Mouse (Mus musculus) CH12.LX (cell line): ENCODE results near the gene Catsper1. TPM values are rescaled to one million over a fixed set of nuclear protein-coding genes. Genes with fewer than 3 reads are reported as not detected.

Experiments used
- DNase-seq: peaks from one replicate; pipeline ENCODE4 v3.0.0-alpha.2; 2013; ENCODE audit errors: extremely low read depth
- H3K27ac ChIP-seq: 2 replicates; pipeline ENCODE4 v1.5.1; 2012; ENCODE audit warnings: low read depth, mild to moderate bottlenecking, control low read depth, moderate library complexity; ENCODE audit not compliant: insufficient read depth
- H3K27me3 ChIP-seq: replicated peaks from 2 replicates; pipeline ENCODE3; 2012; ENCODE audit warnings: inconsistent platforms
- H3K36me3 ChIP-seq, 2 experiments: replicated peaks in 1 of 2; 2 replicates each; pipeline versions ENCODE3 to v1.6.1; 2012; ENCODE audit warnings: inconsistent platforms in 1 of 2, low read length in 1 of 2, mild to moderate bottlenecking in 1 of 2, mixed read lengths in 1 of 2, moderate library complexity in 1 of 2; ENCODE audit not compliant: control insufficient read depth in 1 of 2, insufficient read depth in 1 of 2
- H3K4me1 ChIP-seq, 2 experiments: 2 replicates each; pipeline ENCODE4 v1.6.1; 2012; ENCODE audit warnings: inconsistent platforms in 1 of 2, moderate library complexity in 1 of 2; ENCODE audit not compliant: insufficient read depth in 2 of 2, control insufficient read depth in 1 of 2
- H3K4me2 ChIP-seq: 2 replicates; pipeline ENCODE4 v1.6.1; 2012; ENCODE audit warnings: low read depth, mild to moderate bottlenecking, control low read depth; ENCODE audit not compliant: poor library complexity, insufficient read depth, severe bottlenecking
- H3K4me3 ChIP-seq, 3 experiments: fragments of 150-350 bp in 1 of 3; sonication (generic) in 1 of 3; replicated peaks in 1 of 3; 2 replicates each; pipeline versions ENCODE3 to v1.5.1; 2011 to 2012; ENCODE audit warnings: low read depth in 2 of 3, low read length in 2 of 3, mild to moderate bottlenecking in 2 of 3, moderate library complexity in 2 of 3, control low read depth in 1 of 3, improper control_type of control experiment in 1 of 3, inconsistent platforms in 1 of 3, mixed read lengths in 1 of 3; ENCODE audit not compliant: poor library complexity in 1 of 3
- H3K79me2 ChIP-seq: replicated peaks from 2 replicates; pipeline ENCODE4 v1.6.1; 2012; ENCODE audit warnings: mild to moderate bottlenecking, moderate library complexity; ENCODE audit not compliant: control insufficient read depth, poor library complexity, insufficient read depth, severe bottlenecking; ENCODE audit errors: extremely low read depth
- H3K9ac ChIP-seq: 2 replicates; pipeline ENCODE4 v1.6.1; 2012; ENCODE audit warnings: low read depth, mild to moderate bottlenecking, control low read depth, moderate library complexity; ENCODE audit not compliant: insufficient read depth
- H3K9me3 ChIP-seq: replicated peaks from 2 replicates; pipeline ENCODE3; 2012; ENCODE audit warnings: low read length, inconsistent platforms, mixed read lengths
- CHD1 ChIP-seq: IDR thresholded peaks from 2 replicates; pipeline ENCODE4 v1.6.1; 2012; ENCODE audit warnings: low read depth, low read length, improper control_type of control experiment, inconsistent platforms
- CTCF ChIP-seq, 2 experiments: IDR thresholded peaks in 1 of 2; conservative IDR thresholded peaks in 1 of 2; 2 replicates each; pipeline ENCODE4 v1.5.1; 2011 to 2012; ENCODE audit warnings: low read depth in 2 of 2, low read length in 2 of 2, improper control_type of control experiment in 1 of 2, inconsistent platforms in 1 of 2, mild to moderate bottlenecking in 1 of 2, moderate library complexity in 1 of 2
- E2F4 ChIP-seq: IDR thresholded peaks from 2 replicates; pipeline ENCODE4 v1.6.1; 2011; ENCODE audit warnings: low read depth, low read length, improper control_type of control experiment; ENCODE audit not compliant: insufficient replicate concordance
- ELF1 ChIP-seq: IDR thresholded peaks from 2 replicates; pipeline ENCODE4 v1.6.1; 2014; ENCODE audit warnings: low read depth, mild to moderate bottlenecking, inconsistent platforms, low read length, improper control_type of control experiment
- EP300 ChIP-seq: IDR thresholded peaks from 2 replicates; pipeline ENCODE4 v1.6.1; 2011; ENCODE audit warnings: low read length, improper control_type of control experiment
- ETS1 ChIP-seq: conservative IDR thresholded peaks from 2 replicates; pipeline ENCODE4 v1.6.1; 2012; ENCODE audit warnings: low read depth, mild to moderate bottlenecking, inconsistent platforms, low read length, improper control_type of control experiment, moderate library complexity
- HCFC1 ChIP-seq: IDR thresholded peaks from 2 replicates; pipeline ENCODE4 v1.6.1; 2012; ENCODE audit warnings: low read depth, mild to moderate bottlenecking, inconsistent platforms, low read length, improper control_type of control experiment
- JUN ChIP-seq: IDR thresholded peaks from 2 replicates; pipeline ENCODE4 v1.6.1; 2011; ENCODE audit warnings: low read depth, mild to moderate bottlenecking, low read length, improper control_type of control experiment, moderate library complexity; ENCODE audit not compliant: insufficient read depth
- JUND ChIP-seq: conservative IDR thresholded peaks from 2 replicates; pipeline ENCODE4 v1.6.1; 2011; ENCODE audit warnings: low read depth, low read length, improper control_type of control experiment
- KAT2A ChIP-seq: IDR thresholded peaks from 2 replicates; pipeline ENCODE4 v1.6.1; 2012; ENCODE audit warnings: low read length, improper control_type of control experiment, inconsistent platforms; ENCODE audit not compliant: insufficient replicate concordance
- MAFK ChIP-seq: IDR thresholded peaks from 2 replicates; pipeline ENCODE4 v1.6.1; 2011; ENCODE audit warnings: low read length, improper control_type of control experiment; ENCODE audit not compliant: insufficient replicate concordance
- MAX ChIP-seq: IDR thresholded peaks from 2 replicates; pipeline ENCODE4 v1.6.1; 2011; ENCODE audit warnings: low read length, improper control_type of control experiment
- MAZ ChIP-seq: IDR thresholded peaks from 2 replicates; pipeline ENCODE4 v1.6.1; 2012; ENCODE audit warnings: low read depth, mild to moderate bottlenecking, inconsistent platforms, low read length, improper control_type of control experiment, moderate library complexity
- MEF2A ChIP-seq: IDR thresholded peaks from 2 replicates; pipeline ENCODE4 v1.6.1; 2014; ENCODE audit warnings: low read depth, mild to moderate bottlenecking, inconsistent platforms, low read length, improper control_type of control experiment, borderline replicate concordance
- MXI1 ChIP-seq: IDR thresholded peaks from 2 replicates; pipeline ENCODE4 v1.6.1; 2011; ENCODE audit warnings: mild to moderate bottlenecking, low read depth, low read length, improper control_type of control experiment
- NRF1 ChIP-seq: IDR thresholded peaks from 2 replicates; pipeline ENCODE4 v1.6.1; 2014; ENCODE audit warnings: low read depth, mild to moderate bottlenecking, inconsistent platforms, low read length, improper control_type of control experiment, moderate library complexity
- PAX5 ChIP-seq: IDR thresholded peaks from 2 replicates; pipeline ENCODE4 v1.6.1; 2012; ENCODE audit warnings: low read length, inconsistent platforms, mixed read lengths
- POLR2AphosphoS2 ChIP-seq: IDR thresholded peaks from 2 replicates; pipeline ENCODE4 v1.6.1; 2011; ENCODE audit warnings: low read depth, low read length, improper control_type of control experiment
- TBP ChIP-seq: conservative IDR thresholded peaks from 2 replicates; pipeline ENCODE4 v1.6.1; 2011; ENCODE audit warnings: low read depth, low read length, improper control_type of control experiment
- ZMIZ1 ChIP-seq: IDR thresholded peaks from 2 replicates; pipeline ENCODE4 v1.6.1; 2012; ENCODE audit warnings: low read depth, mild to moderate bottlenecking, inconsistent platforms, low read length, improper control_type of control experiment
- dilution Hi-C: fragments of 300-500 bp; cut with MboI; formaldehyde crosslinking; loops from 2 replicates; pipeline ENCODE4 v1.14.3; 2020; ENCODE audit warnings: low sequenced_read_pairs; ENCODE audit not compliant: extremely low pct_unique_long_range_greater_than_20kb, extremely low pct_ligation_motif_present
- in situ Hi-C: fragments of 300-500 bp; cut with MboI; formaldehyde crosslinking; loops from 3 replicates; pipeline ENCODE4 v1.14.3; 2019; ENCODE audit warnings: low sequenced_read_pairs, low pct_ligation_motif_present, low pct_unique_long_range_greater_than_20kb, mixed read lengths
- polyA plus RNA-seq: library from polyadenylated mRNA; unstranded; fragments of >175 nt; gene quantifications from 2 replicates; pipeline ENCODE4 v1.2.1, GENCODE M21; 2012; ENCODE audit warnings: low read depth; ENCODE audit not compliant: insufficient read length
- total RNA-seq, 2 experiments: library from RNA; depleted of rRNA; stranded (reverse); fragments of 300-350 nt in 1 of 2; fragments of >200 nt in 1 of 2; gene quantifications; 2 replicates each; pipeline ENCODE4 v1.2.3; 2012 to 2014

The Catsper1 gene
- total and polyA plus RNA-seq, 3 experiments, result not detected

DNA sequence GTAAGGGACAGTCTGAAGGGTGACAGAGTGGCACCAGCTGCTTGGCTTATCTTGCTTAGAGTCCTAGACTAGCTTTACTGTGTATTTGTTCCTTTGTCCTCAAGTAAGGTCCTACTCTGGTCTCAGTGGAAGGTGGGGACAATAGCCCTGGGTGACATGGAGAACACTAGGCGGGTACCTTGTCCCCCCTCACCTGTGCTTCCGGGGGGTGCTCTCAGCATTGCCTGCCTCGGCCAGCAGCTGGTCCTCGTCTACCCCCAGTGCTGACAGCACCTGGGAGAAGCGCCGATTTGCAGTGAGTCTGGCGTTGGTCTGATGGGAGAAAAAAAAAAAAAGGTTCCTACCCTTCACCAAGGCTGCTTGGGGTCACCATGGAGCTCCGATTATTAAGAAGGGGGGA, 54.9 kb downstream of the Catsper1 start:
- Histone ChIP-seq H3K4me3 (peak overlapping the region; percentile 66 to 92 (median 74)), H3K9ac (peak overlapping the region; percentile 96), H3K36me3 (peaks cover 5 to 23% of the 10 kb centered on the region in 2 experiments), H3K9me3 (no peaks in the 10 kb centered on the region), H3K27me3 (no peaks in the 10 kb centered on the region), H3K27ac (no peak overlapping the region), H3K4me1 (peaks cover 5 to 39% of the 10 kb centered on the region in 2 experiments), H3K4me2 (peak overlapping the region; percentile 80), H3K79me2 (peaks cover 28% of the 10 kb centered on the region)
- no peak for DNase-seq
- no peak for TF ChIP-seq MXI1
- no peak for TF ChIP-seq TBP
- in situ Hi-C loops, result no loop called here
- dilution Hi-C loops, result no loop called here

DNA sequence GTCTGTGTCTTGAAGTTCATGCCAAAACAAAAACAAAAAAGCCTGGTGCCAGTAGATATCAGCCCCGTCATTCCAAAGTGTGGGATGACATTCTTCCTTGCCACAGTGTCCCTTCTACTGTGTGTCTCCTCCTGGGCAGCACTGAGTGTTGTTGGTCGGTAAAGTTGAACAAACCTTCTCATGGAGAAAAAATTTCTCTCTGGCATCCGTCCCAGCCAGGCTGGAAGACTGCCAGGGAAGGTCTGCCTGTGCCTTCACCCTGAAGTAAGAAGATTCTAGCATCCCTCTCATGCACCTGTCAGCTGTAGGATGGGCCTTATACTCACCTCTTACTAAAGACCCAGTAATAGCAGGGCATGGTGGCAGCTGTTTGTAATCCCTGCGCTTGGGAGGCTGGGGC, 57.4 kb downstream of the Catsper1 start:
- Histone ChIP-seq H3K79me2 (peaks cover 5% of the 10 kb centered on the region), H3K36me3 (peaks cover 0 to 6% of the 10 kb centered on the region in 2 experiments), H3K27ac (no peak overlapping the region), H3K9ac (no peak overlapping the region), H3K4me3 (no peak overlapping the region), H3K4me1 (peaks cover 3 to 19% of the 10 kb centered on the region in 2 experiments), H3K27me3 (no peaks in the 10 kb centered on the region), H3K4me2 (no peak overlapping the region), H3K9me3 (no peaks in the 10 kb centered on the region)
- dilution Hi-C loops (no loop called here), in situ Hi-C loops (no loop called here)
- DNase-seq, result no peak
- TF ChIP-seq MAZ (no peak), MXI1 (no peak), ETS1 (no peak), HCFC1 (no peak), JUN (no peak), E2F4 (no peak), EP300 (no peak), CHD1 (no peak), ELF1 (no peak), MEF2A (no peak), MAFK (no peak), CTCF (conservative IDR thresholded peaks at IDR 0.05 in 1 of 2, IDR thresholded peaks at IDR 0.05 in 1 of 2; ENCODE audit: low read depth in 2 of 2, low read length in 2 of 2) (no peak), POLR2AphosphoS2 (no peak), JUND (no peak), MAX (no peak), NRF1 (no peak), KAT2A (no peak), PAX5 (no peak), ZMIZ1 (no peak)
- TF ChIP-seq, all 38 proteins: peak for 0

Other genes starting within 250 kb of the Catsper1 start
Only the 20 nearest of the 25 such genes appear.
- gene Klc2, start 217.2 kb upstream of the Catsper1 start, total RNA-seq (2012; rRNA removed), result 7.9 and 9.5 TPM in 2 replicates
- gene Klc2, start 217.2 kb upstream of the Catsper1 start, total RNA-seq (2014; rRNA removed), result 4.8 and 5.9 TPM in 2 replicates
- gene Klc2, start 217.2 kb upstream of the Catsper1 start, polyA plus RNA-seq, result 9.5 and 12.0 TPM in 2 replicates
- 10.7 and 14.4 TPM in 2 replicates for gene Pacs1, start 62.6 kb upstream of the Catsper1 start, total RNA-seq (2012; rRNA removed)
- gene Pacs1, start 62.6 kb upstream of the Catsper1 start, total RNA-seq (2014; rRNA removed), result 2.0 and 2.4 TPM in 2 replicates
- gene Pacs1, start 62.6 kb upstream of the Catsper1 start, polyA plus RNA-seq, result 8.9 and 10.1 TPM in 2 replicates
- gene Sf3b2, start 40.3 kb upstream of the Catsper1 start, total RNA-seq (2012; rRNA removed), result 191 and 195 TPM in 2 replicates
- 155 and 161 TPM in 2 replicates for gene Sf3b2, start 40.3 kb upstream of the Catsper1 start, total RNA-seq (2014; rRNA removed)
- 238 and 279 TPM in 2 replicates for gene Sf3b2, start 40.3 kb upstream of the Catsper1 start, polyA plus RNA-seq
- gene Gal3st3, start 37.4 kb upstream of the Catsper1 start, total RNA-seq (2012; rRNA removed), result not detected in 2 replicates
- gene Gal3st3, start 37.4 kb upstream of the Catsper1 start, total RNA-seq (2014; rRNA removed), result not detected in 2 replicates
- gene Gal3st3, start 37.4 kb upstream of the Catsper1 start, polyA plus RNA-seq, result not detected in 2 replicates
- gene Cst6, start 13.8 kb downstream of the Catsper1 start, total RNA-seq (2012; rRNA removed), result 1.9 and 3.5 TPM in 2 replicates
- not detected in 2 replicates for gene Cst6, start 13.8 kb downstream of the Catsper1 start, total RNA-seq (2014; rRNA removed)
- gene Cst6, start 13.8 kb downstream of the Catsper1 start, polyA plus RNA-seq, result not detected in 2 replicates
- gene Eif1ad, start 31.0 kb downstream of the Catsper1 start, total RNA-seq (2012; rRNA removed), result 68.4 and 82.5 TPM in 2 replicates
- 79.3 and 86.0 TPM in 2 replicates for gene Eif1ad, start 31.0 kb downstream of the Catsper1 start, total RNA-seq (2014; rRNA removed)
- gene Eif1ad, start 31.0 kb downstream of the Catsper1 start, polyA plus RNA-seq, result 97.7 and 98.8 TPM in 2 replicates
- gene Banf1, start 31.4 kb downstream of the Catsper1 start, total RNA-seq (2012; rRNA removed), result 161 and 176 TPM in 2 replicates
- gene Banf1, start 31.4 kb downstream of the Catsper1 start, total RNA-seq (2014; rRNA removed), result 212 and 273 TPM in 2 replicates
- 450 and 496 TPM in 2 replicates for gene Banf1, start 31.4 kb downstream of the Catsper1 start, polyA plus RNA-seq
- gene Sart1, start 53.0 kb downstream of the Catsper1 start, total RNA-seq (2012; rRNA removed), result 78.3 and 85.8 TPM in 2 replicates
- 46.7 and 47.7 TPM in 2 replicates for gene Sart1, start 53.0 kb downstream of the Catsper1 start, total RNA-seq (2014; rRNA removed)
- 104 and 132 TPM in 2 replicates for gene Sart1, start 53.0 kb downstream of the Catsper1 start, polyA plus RNA-seq
- 0.80 and 0.89 TPM in 2 replicates for gene Tsga10ip, start 66.8 kb downstream of the Catsper1 start, total RNA-seq (2012; rRNA removed)
- 0.14 TPM in 1 of 2 replicates, not detected in the other for gene Tsga10ip, start 66.8 kb downstream of the Catsper1 start, total RNA-seq (2014; rRNA removed)
- gene Tsga10ip, start 66.8 kb downstream of the Catsper1 start, polyA plus RNA-seq, result 0.87 and 1.0 TPM in 2 replicates
- 142 and 143 TPM in 2 replicates for gene Drap1, start 89.2 kb downstream of the Catsper1 start, total RNA-seq (2012; rRNA removed)
- gene Drap1, start 89.2 kb downstream of the Catsper1 start, total RNA-seq (2014; rRNA removed), result 73.3 and 86.7 TPM in 2 replicates
- gene Drap1, start 89.2 kb downstream of the Catsper1 start, polyA plus RNA-seq, result 180 and 215 TPM in 2 replicates
- 8.6 and 9.8 TPM in 2 replicates for gene AI837181, start 89.4 kb downstream of the Catsper1 start, total RNA-seq (2012; rRNA removed)
- 19.3 and 22.0 TPM in 2 replicates for gene AI837181, start 89.4 kb downstream of the Catsper1 start, total RNA-seq (2014; rRNA removed)
- 20.7 and 25.1 TPM in 2 replicates for gene AI837181, start 89.4 kb downstream of the Catsper1 start, polyA plus RNA-seq
- not detected in 2 replicates for gene Fosl1, start 111.8 kb downstream of the Catsper1 start, total RNA-seq (2012; rRNA removed)
- not detected in 2 replicates for gene Fosl1, start 111.8 kb downstream of the Catsper1 start, total RNA-seq (2014; rRNA removed)
- not detected in 2 replicates for gene Fosl1, start 111.8 kb downstream of the Catsper1 start, polyA plus RNA-seq
- gene Ccdc85b, start 122.2 kb downstream of the Catsper1 start, total RNA-seq (2012; rRNA removed), result 4.2 and 4.8 TPM in 2 replicates
- gene Ccdc85b, start 122.2 kb downstream of the Catsper1 start, total RNA-seq (2014; rRNA removed), result 2.0 and 2.1 TPM in 2 replicates
- gene Ccdc85b, start 122.2 kb downstream of the Catsper1 start, polyA plus RNA-seq, result 4.1 and 5.0 TPM in 2 replicates
- gene Fibp, start 124.9 kb downstream of the Catsper1 start, total RNA-seq (2012; rRNA removed), result 37.5 and 43.0 TPM in 2 replicates
- 23.9 and 29.1 TPM in 2 replicates for gene Fibp, start 124.9 kb downstream of the Catsper1 start, total RNA-seq (2014; rRNA removed)
- gene Fibp, start 124.9 kb downstream of the Catsper1 start, polyA plus RNA-seq, result 52.4 and 74.9 TPM in 2 replicates
- gene Ctsw, start 132.8 kb downstream of the Catsper1 start, total RNA-seq (2012; rRNA removed), result 0.38 TPM in 2 replicates
- 0.23 TPM in 1 of 2 replicates, not detected in the other for gene Ctsw, start 132.8 kb downstream of the Catsper1 start, total RNA-seq (2014; rRNA removed)
- 0.60 and 1.1 TPM in 2 replicates for gene Ctsw, start 132.8 kb downstream of the Catsper1 start, polyA plus RNA-seq
- gene Efemp2, start 138.2 kb downstream of the Catsper1 start, total RNA-seq (2012; rRNA removed), result 0.51 and 0.59 TPM in 2 replicates
- gene Efemp2, start 138.2 kb downstream of the Catsper1 start, total RNA-seq (2014; rRNA removed), result not detected in 2 replicates
- gene Efemp2, start 138.2 kb downstream of the Catsper1 start, polyA plus RNA-seq, result 0.50 and 1.5 TPM in 2 replicates
- 28.8 and 31.1 TPM in 2 replicates for gene Mus81, start 152.7 kb downstream of the Catsper1 start, total RNA-seq (2012; rRNA removed)
- 18.0 and 20.4 TPM in 2 replicates for gene Mus81, start 152.7 kb downstream of the Catsper1 start, total RNA-seq (2014; rRNA removed)
- 29.3 and 30.2 TPM in 2 replicates for gene Mus81, start 152.7 kb downstream of the Catsper1 start, polyA plus RNA-seq
- 818 and 982 TPM in 2 replicates for gene Cfl1, start 154.7 kb downstream of the Catsper1 start, total RNA-seq (2012; rRNA removed)
- 932 and 999 TPM in 2 replicates for gene Cfl1, start 154.7 kb downstream of the Catsper1 start, total RNA-seq (2014; rRNA removed)
- gene Cfl1, start 154.7 kb downstream of the Catsper1 start, polyA plus RNA-seq, result 1,768 and 1,993 TPM in 2 replicates
- 0.25 and 0.34 TPM in 2 replicates for gene 1700020D05Rik, start 168.0 kb downstream of the Catsper1 start, total RNA-seq (2012; rRNA removed)
- 0.23 TPM in 1 of 2 replicates, not detected in the other for gene 1700020D05Rik, start 168.0 kb downstream of the Catsper1 start, total RNA-seq (2014; rRNA removed)
- gene 1700020D05Rik, start 168.0 kb downstream of the Catsper1 start, polyA plus RNA-seq, result 0.33 TPM in 1 of 2 replicates, not detected in the other
- gene Snx32, start 174.8 kb downstream of the Catsper1 start, total RNA-seq (2012; rRNA removed), result 2.7 and 2.8 TPM in 2 replicates
- gene Snx32, start 174.8 kb downstream of the Catsper1 start, total RNA-seq (2014; rRNA removed), result 0.75 and 0.96 TPM in 2 replicates
- 1.2 and 2.4 TPM in 2 replicates for gene Snx32, start 174.8 kb downstream of the Catsper1 start, polyA plus RNA-seq